Mouse (Mus musculus) liver, embryonic 16.5 days (tissue): Measurements from ENCODE around the gene Fam131a. TPM values are rescaled to one million over a fixed set of nuclear protein-coding genes. Genes with fewer than 3 reads are reported as not detected.
"Not testable (repeated sequence)": the region's sequence is repeated elsewhere in the genome, so short reads cannot be mapped to it uniquely, and the experiment has no call there.

Experiments used
- ATAC-seq: fragments of 200-750 bp; cut with Nextera tagmentation; 2 replicates; pipeline ENCODE4 v1.8.0; 2017; ENCODE audit warnings: low read depth, mild to moderate bottlenecking, moderate number of reproducible peaks, moderate library complexity
- H3K27ac ChIP-seq: fragments of 300-500 bp; sonication (generic); 2 replicates; pipeline ENCODE4 v1.5.1; 2014; ENCODE audit warnings: mild to moderate bottlenecking, low read length
- H3K27me3 ChIP-seq: fragments of 300-500 bp; sonication (generic); 2 replicates; pipeline ENCODE4 v1.6.1; 2014; ENCODE audit warnings: low read depth, low read length, mixed read lengths; ENCODE audit not compliant: control insufficient read depth, insufficient read depth
- H3K36me3 ChIP-seq: fragments of 300-500 bp; sonication (generic); 2 replicates; pipeline ENCODE4 v1.6.1; 2014; ENCODE audit warnings: mild to moderate bottlenecking; ENCODE audit not compliant: control insufficient read depth, insufficient read depth
- H3K4me1 ChIP-seq: fragments of 300-500 bp; sonication (generic); 2 replicates; pipeline ENCODE4 v1.6.1; 2014; ENCODE audit warnings: low read depth, low read length, mixed read lengths; ENCODE audit not compliant: control insufficient read depth
- H3K4me2 ChIP-seq: fragments of 300-500 bp; sonication (generic); 2 replicates; pipeline ENCODE4 v1.6.1; 2014; ENCODE audit warnings: low read depth, low read length, mixed read lengths
- H3K4me3 ChIP-seq: fragments of 300-500 bp; sonication (generic); 2 replicates; pipeline ENCODE4 v1.5.1; 2014; ENCODE audit warnings: low read depth, mild to moderate bottlenecking, low read length
- H3K9ac ChIP-seq: fragments of 300-500 bp; sonication (generic); 2 replicates; pipeline ENCODE4 v1.6.1; 2014; ENCODE audit warnings: low read depth, low read length
- H3K9me3 ChIP-seq: fragments of 300-500 bp; sonication (generic); replicated peaks from 2 replicates; pipeline ENCODE4 v1.6.1; 2016; ENCODE audit warnings: low read length; ENCODE audit not compliant: control insufficient read depth
- WGBS: fragments of 180-500 bp; shearing (Covaris S2); extraction: QIAGEN DNeasy Blood & Tissue Kit; methylation state at CpG from one replicate; pipeline ENCODE4 v1.1.7; 2014; ENCODE audit not compliant: insufficient replicate concordance; 5-methylcytosine and 5-hydroxymethylcytosine counted together
- polyA plus RNA-seq: library from polyadenylated mRNA; unstranded; fragments of >200 nt; fragmentation: Nextera tagmentation; extraction: Ambion mirVana; gene quantifications from 2 replicates; pipeline ENCODE4 v1.2.1, GENCODE M21; 2015

Gene Fam131a
- polyA plus RNA-seq = 1.4 and 2.3 TPM in 2 replicates

DNA sequence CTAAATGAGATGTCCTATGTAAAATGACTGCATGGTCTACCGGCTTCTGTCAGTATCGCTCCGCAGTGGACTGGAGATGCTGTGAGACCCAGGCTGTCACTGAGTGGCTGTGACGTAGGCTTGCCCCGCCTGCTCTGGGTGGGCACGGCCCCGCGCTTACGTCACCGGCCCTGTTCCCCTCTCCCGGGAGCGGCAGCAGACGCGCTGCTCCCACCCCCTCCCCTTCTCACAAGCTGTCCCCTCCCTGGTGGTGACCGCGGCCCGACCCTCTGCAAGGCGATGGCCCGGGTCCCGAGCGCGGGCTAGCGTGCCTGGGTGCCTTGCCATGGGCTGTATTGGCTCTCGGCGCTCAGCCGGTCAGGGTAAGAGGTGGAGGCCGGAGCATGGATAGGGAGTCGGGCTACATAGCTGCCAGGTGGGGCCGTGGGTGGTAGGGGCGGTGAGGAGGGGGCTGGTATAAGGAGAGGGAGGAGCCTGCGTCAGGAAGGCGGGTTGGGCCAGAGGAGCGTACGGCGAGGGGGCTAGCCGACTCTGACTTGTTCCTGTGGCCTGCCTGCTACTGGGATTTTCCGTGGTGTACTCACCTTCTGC is at the start of gene Fam131a:
TSS of gene Fam131a (plus strand) at position 131 of the 591 bp plus-strand sequence.
- WGBS = 2% methylated on average over 36 of the region's 37 CpGs
- H3K4me2 ChIP-seq = peak within 1 kb of the TSS; percentile 90
- H3K36me3 ChIP-seq = peaks cover 26% of the 10 kb centered on the region
- 0 out of 2 replicates have a peak within 1 kb of the TSS, but pooled peaks have one; percentile 42 for H3K27ac ChIP-seq
- peak; percentile 91 for ATAC-seq
- peak within 1 kb of the TSS; percentile 69 for H3K4me3 ChIP-seq
- no peaks in the 10 kb centered on the region for H3K9me3 ChIP-seq
- H3K9ac ChIP-seq = peak within 1 kb of the TSS; percentile 75
- H3K4me1 ChIP-seq = peaks cover 21% of the 10 kb centered on the region
- peaks cover 29% of the 10 kb centered on the region for H3K27me3 ChIP-seq

DNA sequence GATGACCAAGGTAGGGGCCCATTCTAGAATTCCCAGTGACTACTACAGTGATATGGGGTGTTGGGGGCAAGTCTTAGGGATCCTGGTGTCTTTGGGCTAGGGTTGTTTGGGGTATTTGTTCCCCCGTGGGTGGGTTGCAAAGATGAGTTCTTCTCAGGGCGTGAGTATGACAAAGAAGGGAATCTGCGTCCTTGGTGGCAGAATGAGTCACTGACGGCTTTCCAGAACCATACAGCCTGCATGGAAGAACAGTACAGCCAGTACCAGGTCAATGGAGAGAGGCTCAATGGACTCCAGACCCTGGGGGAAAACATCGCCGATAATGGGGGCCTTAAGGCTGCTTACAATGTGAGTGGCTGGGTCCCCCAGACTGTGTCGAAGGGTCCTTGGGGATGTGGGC is 49.1 kb upstream of the Fam131a start:
- Histone ChIP-seq H3K27me3 (no peaks in the 10 kb centered on the region), H3K9ac (no peak overlapping the region), H3K4me1 (no peaks in the 10 kb centered on the region), H3K4me3 (no peak overlapping the region), H3K27ac (no peak overlapping the region), H3K4me2 (no peak overlapping the region), H3K9me3 (no peaks in the 10 kb centered on the region), H3K36me3 (no peaks in the 10 kb centered on the region)
- no peak for ATAC-seq
- WGBS = 62% methylated on average over 7 of the region's 7 CpGs

DNA sequence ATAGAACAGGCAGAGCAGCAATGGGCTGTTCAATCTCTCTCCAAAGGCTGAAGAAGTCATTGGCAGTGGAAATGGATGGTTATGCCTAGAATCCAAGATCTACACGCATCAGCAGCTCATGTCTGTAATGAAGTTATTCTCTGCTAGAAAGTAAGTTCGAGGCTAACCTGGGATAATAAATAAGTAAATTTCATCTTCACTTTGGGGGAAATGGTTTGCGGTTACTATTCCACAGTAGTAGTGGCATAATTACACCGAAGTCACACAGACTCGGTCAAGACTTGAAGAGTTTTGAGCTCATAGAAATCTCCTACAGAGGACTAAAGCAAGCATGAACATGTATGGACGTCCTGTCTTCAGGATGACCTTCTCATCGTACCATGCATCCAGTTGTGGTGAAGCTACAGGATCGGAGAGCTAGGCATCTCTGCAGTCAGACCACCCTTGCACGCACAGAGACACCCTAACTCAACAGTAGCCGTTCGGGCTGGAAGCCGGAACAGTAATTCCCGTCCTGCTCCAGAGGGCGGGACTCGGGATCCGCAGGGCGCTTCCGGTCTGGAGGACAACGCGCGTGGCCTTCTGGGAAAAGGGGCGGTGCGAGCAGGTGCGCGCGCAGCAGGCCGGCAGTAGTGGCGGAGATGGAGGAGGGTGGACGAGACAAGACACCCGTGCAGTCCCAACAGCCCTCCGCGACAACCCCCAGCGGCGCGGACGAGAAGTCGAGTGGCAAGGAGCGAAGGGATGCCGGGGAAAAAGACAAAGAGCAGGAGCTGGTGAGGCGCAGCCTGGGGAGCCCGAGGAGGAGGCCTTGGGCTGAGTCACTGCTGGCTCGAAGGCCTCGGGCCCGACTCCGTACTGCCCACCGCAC is 41.7 kb upstream of the Fam131a start, which contains the start of gene Psmd2:
TSS of gene Psmd2 (plus strand) at position 577 of the 871 bp plus-strand sequence.
- Histone ChIP-seq H3K4me3 (peak within 1 kb of the TSS; percentile 88), H3K27me3 (no peaks in the 10 kb centered on the region), H3K36me3 (peaks cover 14% of the 10 kb centered on the region), H3K27ac (peak within 1 kb of the TSS; percentile 69), H3K9me3 (no peaks in the 10 kb centered on the region), H3K4me2 (peak within 1 kb of the TSS; percentile 88), H3K4me1 (peaks cover 17% of the 10 kb centered on the region), H3K9ac (peak within 1 kb of the TSS; percentile 86)
- ATAC-seq = peak; percentile 95
- 1% methylated on average over 46 of the region's 46 CpGs for WGBS

DNA sequence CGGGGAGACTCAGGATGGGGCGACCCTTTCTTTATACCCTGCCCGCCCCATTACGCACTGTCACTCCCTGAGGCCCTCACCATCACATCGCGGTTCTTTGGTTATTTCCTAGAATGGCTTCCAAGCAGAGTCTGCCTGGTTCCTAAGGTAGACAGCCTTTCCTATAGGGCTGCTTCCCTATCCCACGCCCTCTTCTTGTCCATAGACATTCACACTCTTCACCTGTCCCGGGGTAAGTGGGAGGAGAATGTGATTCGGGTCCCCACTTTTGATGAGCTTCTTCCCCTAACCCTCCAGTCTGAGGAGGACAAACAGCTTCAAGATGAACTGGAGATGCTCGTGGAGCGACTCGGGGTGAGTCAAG is 41.1 kb upstream of the Fam131a start:
- ATAC-seq = peak; percentile 33
- peak overlapping the region; percentile 86 for H3K9ac ChIP-seq
- H3K4me3 ChIP-seq = peak overlapping the region; percentile 88
- peaks cover 19% of the 10 kb centered on the region for H3K36me3 ChIP-seq
- peaks cover 17% of the 10 kb centered on the region for H3K4me1 ChIP-seq
- peak overlapping the region; percentile 69; the same call in 1 of the 2 replicates for H3K27ac ChIP-seq
- H3K9me3 ChIP-seq = no peaks in the 10 kb centered on the region
- peak overlapping the region; percentile 88 for H3K4me2 ChIP-seq
- WGBS = 7% methylated on average over 12 of the region's 12 CpGs
- no peaks in the 10 kb centered on the region for H3K27me3 ChIP-seq

DNA sequence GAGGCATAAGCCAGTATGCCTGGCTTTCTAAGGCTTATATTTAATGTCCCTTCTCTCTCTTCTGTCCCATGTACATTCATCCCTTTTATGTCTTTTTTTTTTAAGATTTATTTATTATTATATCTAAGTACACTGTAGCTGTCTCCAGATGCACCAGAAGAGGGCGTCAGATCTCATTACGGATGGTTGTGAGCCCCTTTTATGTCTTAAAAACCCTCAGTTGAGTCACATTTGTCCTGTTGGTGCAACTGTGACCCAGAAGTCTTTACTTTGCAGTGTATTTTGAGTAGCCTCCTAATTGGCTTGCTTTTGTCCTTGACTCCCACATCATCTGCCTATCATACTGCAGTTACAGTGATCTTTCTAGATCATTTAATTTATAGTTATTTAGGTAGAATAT is 39.7 kb upstream of the Fam131a start:
- ATAC-seq = no peak
- Histone ChIP-seq H3K4me3 (no peak overlapping the region), H3K36me3 (peaks cover 30% of the 10 kb centered on the region), H3K9ac (no peak overlapping the region), H3K27me3 (no peaks in the 10 kb centered on the region), H3K4me1 (peaks cover 17% of the 10 kb centered on the region), H3K27ac (no peak overlapping the region), H3K4me2 (no peak overlapping the region), H3K9me3 (no peaks in the 10 kb centered on the region)
- WGBS = 47% methylated on average over 2 of the region's 2 CpGs

DNA sequence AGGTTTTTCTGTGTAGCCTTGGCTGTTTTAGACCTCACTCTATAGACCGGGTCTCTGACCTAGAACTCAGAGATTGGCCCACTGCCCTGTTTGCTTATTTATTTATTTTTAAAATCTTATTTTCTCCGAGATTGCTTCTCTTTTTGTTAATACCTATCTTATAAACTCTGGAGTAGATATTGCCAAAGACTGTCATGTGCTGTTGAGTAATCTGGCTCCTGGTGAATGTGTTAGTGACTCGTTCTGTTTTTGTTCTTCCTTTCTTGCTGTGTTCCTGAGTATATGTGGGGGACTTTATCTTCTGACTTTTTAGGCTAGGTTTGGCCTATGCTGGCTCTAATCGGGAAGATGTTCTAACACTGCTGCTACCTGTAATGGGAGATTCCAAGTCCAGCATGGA is 35.4 kb upstream of the Fam131a start:
- Histone ChIP-seq H3K27me3 (no peaks in the 10 kb centered on the region), H3K4me1 (peaks cover 6% of the 10 kb centered on the region), H3K27ac (no peak overlapping the region), H3K9me3 (no peaks in the 10 kb centered on the region), H3K9ac (no peak overlapping the region), H3K36me3 (peaks cover 63% of the 10 kb centered on the region), H3K4me3 (no peak overlapping the region), H3K4me2 (no peak overlapping the region)
- WGBS = 76% methylated on average over 4 of the region's 4 CpGs
- ATAC-seq = no peak

DNA sequence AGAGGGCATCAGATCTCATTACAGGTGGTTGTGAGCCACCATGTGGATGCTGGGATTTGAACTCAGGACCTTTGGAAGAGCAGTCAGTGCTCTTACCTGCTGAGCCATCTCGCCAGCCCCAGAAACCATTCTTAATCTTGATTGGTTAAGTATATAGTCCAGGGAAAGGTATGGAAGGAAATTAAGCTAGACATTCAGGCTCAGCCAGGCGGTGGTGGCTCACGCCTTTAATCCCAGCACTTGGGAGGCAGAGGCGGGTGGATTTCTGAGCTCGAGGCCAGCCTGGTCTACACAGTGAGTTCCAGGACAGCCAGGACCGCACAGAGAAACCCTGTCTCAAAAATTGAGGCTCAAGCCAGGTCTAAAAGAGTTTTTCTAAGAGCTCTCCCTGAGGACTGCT is 25.0 kb upstream of the Fam131a start, which contains the start of gene Eif4g1:
TSS of gene Eif4g1 (plus strand) at position 301 of the 400 bp plus-strand sequence.
- H3K4me1 ChIP-seq, H3K27me3 ChIP-seq, H3K9ac ChIP-seq, ATAC-seq, H3K27ac ChIP-seq, H3K36me3 ChIP-seq, H3K4me3 ChIP-seq, H3K9me3 ChIP-seq, H3K4me2 ChIP-seq: not testable (repeated sequence)
- 88% methylated on average over 3 of the region's 6 CpGs for WGBS

DNA sequence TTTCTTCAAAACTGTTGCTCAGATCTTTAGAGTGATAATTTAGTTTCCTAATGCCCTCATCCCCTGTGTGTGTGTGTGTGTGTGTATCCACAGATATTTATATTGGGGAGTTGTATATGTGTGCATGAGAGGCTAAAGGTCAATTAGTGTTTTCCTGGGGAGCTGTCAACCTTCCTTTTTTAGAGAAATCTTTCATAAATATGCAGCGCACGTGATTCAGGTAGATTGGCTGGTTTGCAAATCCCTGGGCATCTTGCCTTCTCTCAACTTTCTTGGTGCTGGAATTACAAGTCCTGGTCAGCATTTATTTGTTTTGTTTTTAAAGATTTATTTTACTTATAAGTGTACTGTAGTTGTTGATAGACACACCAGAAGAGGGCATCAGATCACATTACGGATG is 22.8 kb upstream of the Fam131a start:
- WGBS = 83% methylated on average over 3 of the region's 3 CpGs
- Histone ChIP-seq H3K9me3 (no peaks in the 10 kb centered on the region), H3K4me2 (no peak overlapping the region), H3K36me3 (peaks cover 1% of the 10 kb centered on the region), H3K4me3 (no peak overlapping the region), H3K27me3 (no peaks in the 10 kb centered on the region), H3K9ac (no peak overlapping the region), H3K27ac (no peak overlapping the region), H3K4me1 (peaks cover 23% of the 10 kb centered on the region)
- ATAC-seq = no peak

DNA sequence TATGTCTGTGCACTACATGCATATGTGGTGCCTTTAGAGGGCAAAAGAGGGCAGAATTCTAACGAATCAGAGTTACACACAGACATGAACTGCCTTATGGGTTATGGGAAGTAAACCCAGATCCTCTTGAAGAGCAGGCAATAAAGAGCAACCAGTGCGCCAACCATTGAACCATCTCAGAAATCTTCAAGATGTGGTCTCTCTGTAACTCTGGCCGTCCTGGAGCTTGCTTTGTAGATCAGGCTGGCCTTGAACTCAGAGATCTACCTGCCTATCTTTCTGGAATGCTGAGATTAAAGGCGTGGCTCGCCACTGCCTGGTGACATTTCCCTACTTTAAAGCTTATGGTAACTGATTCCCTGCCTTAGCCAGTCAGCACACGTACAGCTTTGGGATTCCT is 21.2 kb upstream of the Fam131a start:
- no peak overlapping the region for H3K9ac ChIP-seq
- no peaks in the 10 kb centered on the region for H3K27me3 ChIP-seq
- H3K36me3 ChIP-seq = peaks cover 14% of the 10 kb centered on the region
- 14% methylated on average over 6 of the region's 6 CpGs for WGBS
- peak overlapping the region; percentile 13 for H3K27ac ChIP-seq
- peaks cover 30% of the 10 kb centered on the region for H3K4me1 ChIP-seq
- H3K4me3 ChIP-seq = no peak overlapping the region; the same call in 1 of the 2 replicates
- ATAC-seq = no peak
- no peaks in the 10 kb centered on the region for H3K9me3 ChIP-seq
- H3K4me2 ChIP-seq = peak overlapping the region; percentile 85
